Mouse (Mus musculus) thymus, adult 2 months (tissue): Measurements from ENCODE around the gene Ncln.

ENCODE experiments used
- CTCF ChIP-seq: fragments of 200-500 bp; IDR thresholded peaks from 2 replicates; pipeline ENCODE4 v1.5.1; 2012; ENCODE audit warnings: mild to moderate bottlenecking, control low read depth, low read length, moderate library complexity, borderline replicate concordance; ENCODE audit not compliant: control insufficient read depth, poor library complexity, insufficient read depth; ENCODE audit errors: extremely low read depth
- POLR2A ChIP-seq: fragments of 200-500 bp; IDR thresholded peaks from 2 replicates; pipeline ENCODE4 v1.6.1; 2012; ENCODE audit warnings: mild to moderate bottlenecking, low read length, control low read depth, moderate library complexity; ENCODE audit not compliant: control insufficient read depth, poor library complexity, insufficient read depth; ENCODE audit errors: extremely low read depth

DNA sequence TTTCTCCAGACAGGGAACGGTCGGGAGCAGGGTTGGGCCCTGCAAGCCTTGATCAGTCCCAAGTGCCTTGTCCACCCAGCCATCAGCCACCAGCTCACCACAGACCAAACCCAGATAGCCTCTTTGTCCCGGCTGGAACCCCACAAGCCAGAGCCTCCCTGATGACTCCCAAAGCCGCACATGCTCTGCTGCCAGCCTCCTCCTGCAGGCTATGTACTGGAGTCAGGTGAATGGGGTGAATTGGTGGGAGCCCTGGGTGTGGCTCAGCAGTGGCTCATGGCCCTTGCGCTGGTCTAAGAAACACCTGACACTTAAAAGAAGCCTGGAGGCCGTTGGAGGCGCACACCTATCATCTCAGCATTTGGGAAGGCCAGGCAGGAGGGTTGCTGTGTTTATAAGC, 33.3 kb downstream of the Ncln start:
- TF ChIP-seq CTCF (no peak), POLR2A (no peak)
